Mouse (Mus musculus): ENCODE data around the gene Eif4a1. TPM values are rescaled to one million over a fixed set of nuclear protein-coding genes. Genes with fewer than 3 reads are reported as not detected.

Gene Eif4a1
- polyA plus RNA-seq, 1 experiment from 2014 or later, result 781 TPM

GRCm38 (mm10) chr11:69662967-69663671, 9.1 kb downstream of the Eif4a1 start:
- H3K9me3 ChIP-seq (ENCODE audit: control insufficient read depth, low read length), result no peaks in the 10 kb centered on the region
- H3K27me3 ChIP-seq (ENCODE audit: control insufficient read depth, insufficient read depth, low read length), result no peaks in the 10 kb centered on the region
- peak overlapping the region; percentile 49 for H3K4me2 ChIP-seq (ENCODE audit: low read depth)
- H3K4me3 ChIP-seq (ENCODE audit: low read depth, low read length), result peak overlapping the region; percentile 54
- 70% methylated on average over 13 of the region's 13 CpGs for WGBS
- DNase-seq (ENCODE audit: low spot score) (no peak), ATAC-seq (ENCODE audit: insufficient read depth, low FRiP score, low TSS enrichment) (peak; percentile 13; the same call in 1 of the 2 replicates)
- peaks cover 17% of the 10 kb centered on the region for H3K36me3 ChIP-seq (ENCODE audit: control insufficient read depth, insufficient read depth, low read length)
- peak overlapping the region; percentile 92 for H3K27ac ChIP-seq (ENCODE audit: low read depth, low read length)
- peaks cover 8% of the 10 kb centered on the region; the same call in 1 of the 2 replicates for H3K4me1 ChIP-seq (ENCODE audit: control insufficient read depth, insufficient read depth, low read length)
- H3K9ac ChIP-seq (ENCODE audit: low read length), result peak overlapping the region; percentile 65

GRCm38 (mm10) chr11:69662213-69662966, 9.8 kb downstream of the Eif4a1 start, which contains the start of gene Mpdu1:
Mpdu1 (minus strand) TSS chr11:69662642.
- Histone ChIP-seq H3K4me1 (ENCODE audit: control insufficient read depth, insufficient read depth, low read length) (peaks cover 8% of the 10 kb centered on the region; the same call in 1 of the 2 replicates), H3K36me3 (ENCODE audit: control insufficient read depth, insufficient read depth, low read length) (peaks cover 10% of the 10 kb centered on the region), H3K27ac (ENCODE audit: low read depth, low read length) (peak within 1 kb of the TSS; percentile 92), H3K9ac (ENCODE audit: low read length) (peak within 1 kb of the TSS; percentile 65), H3K4me3 (ENCODE audit: low read depth, low read length) (peak within 1 kb of the TSS; percentile 54), H3K27me3 (ENCODE audit: control insufficient read depth, insufficient read depth, low read length) (no peaks in the 10 kb centered on the region), H3K4me2 (ENCODE audit: low read depth) (peak within 1 kb of the TSS; percentile 49), H3K9me3 (ENCODE audit: control insufficient read depth, low read length) (no peaks in the 10 kb centered on the region)
- WGBS, result under 1% methylated on average over 48 of the region's 48 CpGs
- DNase-seq (ENCODE audit: low spot score) (peak; percentile 98), ATAC-seq (ENCODE audit: insufficient read depth, low FRiP score, low TSS enrichment) (peak; percentile 92)

- ATAC-seq (ENCODE audit: insufficient read depth, low FRiP score, low TSS enrichment), result no peak
- H3K27ac ChIP-seq (ENCODE audit: low read depth, low read length), result no peak overlapping the region
- peak overlapping the region; percentile 49 for H3K4me2 ChIP-seq (ENCODE audit: low read depth)
- peaks cover 8% of the 10 kb centered on the region; the same call in 1 of the 2 replicates for H3K4me1 ChIP-seq (ENCODE audit: control insufficient read depth, insufficient read depth, low read length)
- H3K27me3 ChIP-seq (ENCODE audit: control insufficient read depth, insufficient read depth, low read length), result no peaks in the 10 kb centered on the region
- WGBS, result 83% methylated on average over 3 of the region's 3 CpGs
- H3K9ac ChIP-seq (ENCODE audit: low read length), result peak overlapping the region; percentile 65; the same call in 1 of the 2 replicates
- no peak for DNase-seq (ENCODE audit: low spot score)
- peak overlapping the region; percentile 54 for H3K4me3 ChIP-seq (ENCODE audit: low read depth, low read length)
- no peaks in the 10 kb centered on the region for H3K9me3 ChIP-seq (ENCODE audit: control insufficient read depth, low read length)
- peaks cover 15% of the 10 kb centered on the region for H3K36me3 ChIP-seq (ENCODE audit: control insufficient read depth, insufficient read depth, low read length)
Measured at GRCm38 (mm10) chr11:69661221-69661881, 10.9 kb downstream of the Eif4a1 start.

GRCm38 (mm10) chr11:69657462-69657881, 14.8 kb downstream of the Eif4a1 start:
- Histone ChIP-seq H3K9ac (ENCODE audit: low read length) (no peak overlapping the region), H3K4me2 (ENCODE audit: low read depth) (no peak overlapping the region), H3K36me3 (ENCODE audit: control insufficient read depth, insufficient read depth, low read length) (peaks cover 19% of the 10 kb centered on the region), H3K27ac (ENCODE audit: low read depth, low read length) (no peak overlapping the region), H3K4me1 (ENCODE audit: control insufficient read depth, insufficient read depth, low read length) (peaks cover 4% of the 10 kb centered on the region; the same call in 1 of the 2 replicates), H3K27me3 (ENCODE audit: control insufficient read depth, insufficient read depth, low read length) (no peaks in the 10 kb centered on the region), H3K4me3 (ENCODE audit: low read depth, low read length) (no peak overlapping the region), H3K9me3 (ENCODE audit: control insufficient read depth, low read length) (no peaks in the 10 kb centered on the region)
- DNase-seq (ENCODE audit: low spot score) (no peak), ATAC-seq (ENCODE audit: insufficient read depth, low FRiP score, low TSS enrichment) (no peak)
- WGBS, result 88% methylated on average over 15 of the region's 15 CpGs

- H3K9ac ChIP-seq (ENCODE audit: low read length), result no peak overlapping the region
- no peak overlapping the region for H3K4me2 ChIP-seq (ENCODE audit: low read depth)
- H3K27ac ChIP-seq (ENCODE audit: low read depth, low read length), result no peak overlapping the region
- H3K36me3 ChIP-seq (ENCODE audit: control insufficient read depth, insufficient read depth, low read length), result peaks cover 26% of the 10 kb centered on the region
- no peaks in the 10 kb centered on the region for H3K27me3 ChIP-seq (ENCODE audit: control insufficient read depth, insufficient read depth, low read length)
- no peak for ATAC-seq (ENCODE audit: insufficient read depth, low FRiP score, low TSS enrichment)
- H3K4me1 ChIP-seq (ENCODE audit: control insufficient read depth, insufficient read depth, low read length), result peaks cover 4% of the 10 kb centered on the region; the same call in 1 of the 2 replicates
- DNase-seq (ENCODE audit: low spot score), result peak; percentile 53
- H3K9me3 ChIP-seq (ENCODE audit: control insufficient read depth, low read length), result no peaks in the 10 kb centered on the region
- 84% methylated on average over 10 of the region's 10 CpGs for WGBS
- H3K4me3 ChIP-seq (ENCODE audit: low read depth, low read length), result no peak overlapping the region
Measured at GRCm38 (mm10) chr11:69656617-69657461, 15.4 kb downstream of the Eif4a1 start.

- H3K4me3 ChIP-seq (ENCODE audit: low read depth, low read length), result no peak overlapping the region
- no peak overlapping the region for H3K9ac ChIP-seq (ENCODE audit: low read length)
- ATAC-seq (ENCODE audit: insufficient read depth, low FRiP score, low TSS enrichment) (no peak), DNase-seq (ENCODE audit: low spot score) (no peak)
- H3K27me3 ChIP-seq (ENCODE audit: control insufficient read depth, insufficient read depth, low read length), result no peaks in the 10 kb centered on the region
- H3K27ac ChIP-seq (ENCODE audit: low read depth, low read length), result no peak overlapping the region
- WGBS, result 95% methylated on average over 5 of the region's 5 CpGs
- H3K4me2 ChIP-seq (ENCODE audit: low read depth), result no peak overlapping the region
- H3K9me3 ChIP-seq (ENCODE audit: control insufficient read depth, low read length), result no peaks in the 10 kb centered on the region
- no peaks in the 10 kb centered on the region for H3K4me1 ChIP-seq (ENCODE audit: control insufficient read depth, insufficient read depth, low read length)
- H3K36me3 ChIP-seq (ENCODE audit: control insufficient read depth, insufficient read depth, low read length), result peaks cover 32% of the 10 kb centered on the region
Measured at GRCm38 (mm10) chr11:69656065-69656455, 16.2 kb downstream of the Eif4a1 start.

- Histone ChIP-seq H3K4me3 (ENCODE audit: low read depth, low read length) (no peak within 1 kb of the TSS), H3K9me3 (ENCODE audit: control insufficient read depth, low read length) (no peaks in the 10 kb centered on the region), H3K27ac (ENCODE audit: low read depth, low read length) (peak within 1 kb of the TSS; percentile 0; the same call in 1 of the 2 replicates), H3K9ac (ENCODE audit: low read length) (0 out of 2 replicates have a peak within 1 kb of the TSS, but pooled peaks have one; percentile 7), H3K4me2 (ENCODE audit: low read depth) (no peak within 1 kb of the TSS), H3K27me3 (ENCODE audit: control insufficient read depth, insufficient read depth, low read length) (no peaks in the 10 kb centered on the region), H3K36me3 (ENCODE audit: control insufficient read depth, insufficient read depth, low read length) (peaks cover 38% of the 10 kb centered on the region), H3K4me1 (ENCODE audit: control insufficient read depth, insufficient read depth, low read length) (no peaks in the 10 kb centered on the region)
- 28% methylated on average over 34 of the region's 34 CpGs for whole genome bisulfite sequencing
- peak; percentile 87 for DNase-seq (ENCODE audit: low spot score)
- peak; percentile 73; the same call in 1 of the 2 replicates for ATAC-seq (ENCODE audit: insufficient read depth, low FRiP score, low TSS enrichment)
Measured at GRCm38 (mm10) chr11:69655264-69656064, 16.8 kb downstream of the Eif4a1 start, which contains the start of gene Sox15. Sox15 (plus strand) TSS chr11:69655314.

Data from neural tube, embryonic 11.5 days (tissue).